Mouse (Mus musculus): ENCODE measurements around the gene Xrn2. TPM values are rescaled to one million over a fixed set of nuclear protein-coding genes. Genes with fewer than 3 reads are reported as not detected.

Xrn2 gene
- total RNA-seq (2012; rRNA removed), result 98.0 and 114 TPM in 2 replicates
- polyA plus RNA-seq (2012; ENCODE audit: insufficient read depth in 1 of 2, insufficient read length in 2 of 2, low read depth in 1 of 2, low replicate concordance in 2 of 2, missing spikeins in 1 of 2), result 100 to 1,000 TPM in 1 of 2 experiments, not detected in 1; 108 TPM

DNA sequence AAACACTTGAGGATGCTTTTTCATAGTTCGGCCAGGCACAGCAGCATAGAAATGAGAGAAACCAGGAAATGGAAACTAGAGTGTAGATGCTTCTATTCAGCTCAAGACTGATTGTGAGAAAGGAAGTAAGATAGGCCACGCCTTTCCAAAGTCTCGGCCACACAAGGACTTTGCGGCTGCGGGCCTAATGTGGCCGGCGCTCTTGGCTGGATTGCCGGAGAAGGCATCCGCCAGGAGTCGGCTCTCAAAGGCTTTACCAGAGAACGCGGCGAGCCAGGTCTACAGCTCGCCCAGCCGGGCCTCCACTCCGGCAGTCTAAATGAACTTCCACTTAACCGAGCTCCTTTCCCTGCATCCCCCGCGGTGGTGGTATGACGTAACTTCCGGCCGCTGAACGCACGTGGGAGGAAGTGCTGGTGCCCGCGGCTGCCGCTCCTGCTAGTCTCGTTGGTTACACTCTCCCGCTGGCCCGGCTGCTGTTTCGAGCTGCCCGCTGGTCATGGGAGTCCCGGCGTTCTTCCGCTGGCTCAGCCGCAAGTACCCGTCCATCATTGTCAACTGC, at the start of gene Xrn2:
TSS of gene Xrn2 (plus strand) at position 374 of the 562 bp plus-strand sequence.
- Histone ChIP-seq H3K9me3 (replicated peaks; ENCODE audit: insufficient read depth, low read length) (no peaks in the 10 kb centered on the region), H3K27me3 (ENCODE audit: control insufficient read depth in 1 of 2, insufficient read depth in 2 of 2, low read length in 2 of 2) (no peaks in the 10 kb centered on the region), H3K4me1 (ENCODE audit: control insufficient read depth in 1 of 2, insufficient read depth in 2 of 2, low read length in 2 of 2) (peaks cover 6 to 25% of the 10 kb centered on the region in 2 experiments), H3K79me2 (ENCODE audit: control insufficient read depth, insufficient read depth, low read length, poor library complexity) (peaks cover 46% of the 10 kb centered on the region), H3K4me3 (ENCODE audit: control insufficient read depth in 1 of 2, insufficient read depth in 1 of 2, low read depth in 2 of 2, low read length in 2 of 2) (peak within 1 kb of the TSS; percentile 98 to 100), H3K36me3 (ENCODE audit: control insufficient read depth in 1 of 2, insufficient read depth in 2 of 2, low read length in 2 of 2) (peaks cover 2 to 33% of the 10 kb centered on the region in 2 experiments; a peak in 3 of 4 replicates), H3K9ac (ENCODE audit: control insufficient read depth, low read depth, low read length, poor library complexity, severe bottlenecking) (peak within 1 kb of the TSS; percentile 98), H3K27ac (ENCODE audit: control insufficient read depth, low read depth, low read length) (peak within 1 kb of the TSS; percentile 99)
- DNase-seq (ENCODE audit: low read depth, low spot score), result peak; percentile 97
- TF ChIP-seq ZKSCAN1 (IDR thresholded peaks at IDR 0.05; ENCODE audit: low read depth, low read length) (no peak), ELF1 (IDR thresholded peaks at IDR 0.05; ENCODE audit: low read depth, low read length) (peak; percentile 88), TAL1 (IDR thresholded peaks at IDR 0.05; ENCODE audit: low read length) (no peak), ETS1 (IDR thresholded peaks at IDR 0.05; ENCODE audit: low read depth, low read length) (no peak; the same call in 1 of the 2 replicates), USF1 (IDR thresholded peaks at IDR 0.05; ENCODE audit: low read depth, low read length) (peak; percentile 91), POLR2A (IDR thresholded peaks at IDR 0.05; ENCODE audit: control insufficient read depth in 1 of 2, insufficient read depth in 1 of 2, low read depth in 1 of 2, low read length in 2 of 2, poor library complexity in 1 of 2) (peak; percentile 74 to 90), CHD1 (IDR thresholded peaks at IDR 0.05; ENCODE audit: low read depth, low read length) (no peak; the same call in 1 of the 2 replicates), POLR2AphosphoS2 (IDR thresholded peaks at IDR 0.05; ENCODE audit: low read length) (peak; percentile 70), ZNF384 (IDR thresholded peaks at IDR 0.05; ENCODE audit: low read depth, low read length) (peak; percentile 23; the same call in 1 of the 2 replicates), ZC3H11A (IDR thresholded peaks at IDR 0.05; ENCODE audit: low read depth, low read length) (no peak), E2F4 (IDR thresholded peaks at IDR 0.05; ENCODE audit: borderline replicate concordance, low read depth, low read length) (no peak), HCFC1 (IDR thresholded peaks at IDR 0.05; ENCODE audit: low read depth, low read length) (peak; percentile 89), JUND (IDR thresholded peaks at IDR 0.05; ENCODE audit: low read depth, low read length) (no peak), USF2 (IDR thresholded peaks at IDR 0.05; ENCODE audit: borderline replicate concordance in 1 of 2, insufficient read depth in 1 of 2, low read depth in 1 of 2, low read length in 2 of 2) (peak in 1 of 2 experiments; percentile 40; a peak in 1 of 4 replicates), RCOR1 (IDR thresholded peaks at IDR 0.05; ENCODE audit: low read depth, low read length) (peak; percentile 18; the same call in 1 of the 2 replicates), KAT2A (conservative IDR thresholded peaks at IDR 0.05; ENCODE audit: low read depth, low read length) (peak; percentile 73), EP300 (IDR thresholded peaks at IDR 0.05; ENCODE audit: low read depth in 1 of 2, low read length in 2 of 2) (no peak; a peak in 1 of 4 replicates), ZMIZ1 (IDR thresholded peaks at IDR 0.05; ENCODE audit: low read depth, low read length) (peak; percentile 88; the same call in 1 of the 2 replicates), TCF12 (IDR thresholded peaks at IDR 0.05; ENCODE audit: low read depth, low read length) (no peak; the same call in 1 of the 2 replicates), MAX (IDR thresholded peaks at IDR 0.05; ENCODE audit: low read length) (peak; percentile 97), MAFK (IDR thresholded peaks at IDR 0.05; ENCODE audit: borderline replicate concordance, low read depth, low read length) (no peak), NELFE (IDR thresholded peaks at IDR 0.05; ENCODE audit: low read depth, low read length) (peak; percentile 92), CHD2 (IDR thresholded peaks at IDR 0.05; ENCODE audit: low read length) (no peak), MXI1 (IDR thresholded peaks at IDR 0.05; ENCODE audit: low read depth, low read length) (peak; percentile 95), TBP (IDR thresholded peaks at IDR 0.05; ENCODE audit: low read depth, low read length) (peak; percentile 85), MYB (IDR thresholded peaks at IDR 0.05; ENCODE audit: low read depth, low read length) (no peak), SIN3A (IDR thresholded peaks at IDR 0.05; ENCODE audit: low read length) (peak; percentile 87), RAD21 (IDR thresholded peaks at IDR 0.05; ENCODE audit: low read depth, low read length) (no peak), MYC (IDR thresholded peaks at IDR 0.05; ENCODE audit: low read depth, low read length) (peak; percentile 87), BHLHE40 (IDR thresholded peaks at IDR 0.05; ENCODE audit: borderline replicate concordance, low read depth, low read length) (peak; percentile 57; the same call in 1 of the 2 replicates)

Measured in MEL (cell line).